Mouse (Mus musculus) liver, postnatal 0 days (tissue): ENCODE measurements around the gene Abcg2. TPM values are rescaled to one million over a fixed set of nuclear protein-coding genes. Genes with fewer than 3 reads are reported as not detected.

Experiments used
- ATAC-seq: fragments of 200-750 bp; cut with Nextera tagmentation; 2 replicates; pipeline ENCODE4 v1.8.0; 2017; ENCODE audit warnings: mild to moderate bottlenecking, moderate library complexity
- DNase-seq: peaks from one replicate; pipeline ENCODE4 v3.0.0-alpha.2; 2016
- H3K27ac ChIP-seq: fragments of 300-500 bp; sonication (generic); 2 replicates; pipeline ENCODE4 v1.5.1; 2014; ENCODE audit warnings: antibody characterized with exemption, moderate library complexity, mild to moderate bottlenecking, low read depth
- H3K27me3 ChIP-seq: fragments of 300-500 bp; sonication (generic); 2 replicates; pipeline ENCODE4 v1.6.1; 2014; ENCODE audit warnings: low read length, control low read depth, mixed read lengths; ENCODE audit not compliant: insufficient read depth
- H3K36me3 ChIP-seq: fragments of 300-500 bp; sonication (generic); replicated peaks from 2 replicates; pipeline ENCODE4 v1.6.1; 2014; ENCODE audit warnings: mild to moderate bottlenecking, control low read depth, low read length, moderate library complexity, mixed read lengths; ENCODE audit not compliant: insufficient read depth
- H3K4me1 ChIP-seq: fragments of 300-500 bp; sonication (generic); 2 replicates; pipeline ENCODE4 v1.6.1; 2014; ENCODE audit warnings: antibody characterized with exemption, mild to moderate bottlenecking, control low read depth; ENCODE audit not compliant: insufficient read depth
- H3K4me2 ChIP-seq: fragments of 300-500 bp; sonication (generic); 2 replicates; pipeline ENCODE4 v1.6.1; 2014; ENCODE audit warnings: low read depth, mild to moderate bottlenecking, low read length, moderate library complexity, mixed read lengths
- H3K4me3 ChIP-seq: fragments of 300-500 bp; sonication (generic); 2 replicates; pipeline ENCODE4 v1.5.1; 2014; ENCODE audit warnings: low read depth, low read length
- H3K9ac ChIP-seq: fragments of 300-500 bp; sonication (generic); replicated peaks from 2 replicates; pipeline ENCODE4 v1.6.1; 2014; ENCODE audit warnings: mild to moderate bottlenecking, moderate library complexity
- H3K9me3 ChIP-seq: fragments of 300-500 bp; sonication (generic); 2 replicates; pipeline ENCODE4 v1.6.1; 2016; ENCODE audit warnings: mild to moderate bottlenecking, control low read depth, low read length, mixed read lengths
- CTCF ChIP-seq: sonication (generic); IDR thresholded peaks from 2 replicates; pipeline ENCODE4 v1.5.1; 2016; ENCODE audit warnings: antibody characterized with exemption, low read depth
- EP300 ChIP-seq: IDR thresholded peaks from 2 replicates; pipeline ENCODE4 v1.6.1; 2016; ENCODE audit warnings: antibody characterized with exemption, low read depth, mild to moderate bottlenecking
- WGBS: fragments of 180-500 bp; shearing (Covaris S2); extraction: QIAGEN DNeasy Blood & Tissue Kit; methylation state at CpG from one replicate; pipeline ENCODE4 v1.1.7; 2014; ENCODE audit not compliant: insufficient replicate concordance; 5-methylcytosine and 5-hydroxymethylcytosine counted together
- polyA plus RNA-seq: library from polyadenylated mRNA; unstranded; fragments of >200 nt; fragmentation: Nextera tagmentation; extraction: Ambion mirVana; gene quantifications from 2 replicates; pipeline ENCODE4 v1.2.1, GENCODE M21; 2015

Abcg2 gene
- polyA plus RNA-seq, 1 experiment from 2014 or later, result 90.1 TPM

GRCm38 (mm10) chr6:58691584-58691983 is 107.3 kb downstream of the Abcg2 start:
- no peak overlapping the region for H3K9ac ChIP-seq
- no peaks in the 10 kb centered on the region for H3K4me1 ChIP-seq
- no peak overlapping the region for H3K4me2 ChIP-seq
- DNase-seq (no peak), ATAC-seq (no peak)
- no peak overlapping the region for H3K4me3 ChIP-seq
- WGBS, result 92% methylated on average over 2 of the region's 2 CpGs
- peaks cover 44% of the 10 kb centered on the region for H3K36me3 ChIP-seq
- H3K27me3 ChIP-seq, result no peaks in the 10 kb centered on the region
- TF ChIP-seq CTCF (no peak), EP300 (no peak)
- H3K9me3 ChIP-seq, result no peaks in the 10 kb centered on the region
- no peak overlapping the region for H3K27ac ChIP-seq

GRCm38 (mm10) chr6:58694257-58694656 is 109.9 kb downstream of the Abcg2 start:
- Histone ChIP-seq H3K4me2 (no peak overlapping the region), H3K36me3 (peaks cover 41% of the 10 kb centered on the region), H3K9ac (no peak overlapping the region), H3K27me3 (no peaks in the 10 kb centered on the region), H3K9me3 (no peaks in the 10 kb centered on the region), H3K4me3 (no peak overlapping the region), H3K4me1 (no peaks in the 10 kb centered on the region), H3K27ac (no peak overlapping the region)
- TF ChIP-seq EP300 (no peak), CTCF (no peak)
- no peak for DNase-seq
- 89% methylated on average over 2 of the region's 2 CpGs for WGBS
- no peak for ATAC-seq

DNA sequence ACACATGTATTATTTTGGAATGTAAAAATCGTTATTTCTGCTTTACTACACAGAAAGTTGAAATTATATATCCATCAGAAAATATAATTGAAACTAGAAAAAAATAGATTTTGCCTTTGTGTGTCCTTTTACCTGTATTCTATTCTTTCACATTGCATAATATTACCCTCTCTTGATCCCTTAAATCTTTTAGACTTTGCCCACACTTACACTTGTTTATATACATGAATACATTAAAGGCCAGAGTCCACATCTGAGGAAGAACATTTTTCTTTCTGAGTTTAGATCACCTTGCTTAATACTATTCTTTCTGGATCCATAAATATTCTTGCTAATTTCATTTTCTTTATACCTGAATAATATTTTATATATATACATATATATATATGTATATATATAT is 110.4 kb downstream of the Abcg2 start:
- Histone ChIP-seq H3K4me2 (no peak overlapping the region), H3K27ac (no peak overlapping the region), H3K36me3 (peaks cover 41% of the 10 kb centered on the region), H3K4me3 (no peak overlapping the region), H3K9me3 (no peaks in the 10 kb centered on the region), H3K27me3 (no peaks in the 10 kb centered on the region), H3K4me1 (no peaks in the 10 kb centered on the region), H3K9ac (no peak overlapping the region)
- DNase-seq (no peak), ATAC-seq (no peak)
- 93% methylated on average over 1 of the region's 1 CpGs for WGBS
- no peak for TF ChIP-seq EP300
- no peak for TF ChIP-seq CTCF

DNA sequence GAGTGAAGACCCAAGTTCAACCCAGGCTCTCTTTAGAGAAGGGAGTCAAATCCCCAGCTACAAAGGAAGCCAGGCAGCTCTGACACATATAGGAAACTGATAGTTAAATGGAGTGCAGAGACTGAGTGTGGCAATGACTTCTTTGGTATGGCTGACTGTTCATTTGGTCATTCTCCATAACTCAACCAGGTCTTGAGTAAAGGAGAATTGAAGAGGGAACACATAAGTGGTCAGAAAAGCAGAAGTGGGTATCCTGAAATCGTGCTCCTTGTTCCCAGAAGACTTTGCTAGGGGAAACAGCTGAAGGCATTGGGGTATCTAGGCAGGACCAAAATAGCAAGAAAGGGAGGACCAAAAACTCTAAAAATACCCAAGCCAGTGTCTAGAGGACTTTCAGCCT is 126.0 kb downstream of the Abcg2 start:
- Histone ChIP-seq H3K9me3 (no peaks in the 10 kb centered on the region), H3K36me3 (no peaks in the 10 kb centered on the region), H3K4me3 (no peak overlapping the region), H3K4me1 (no peaks in the 10 kb centered on the region), H3K27me3 (no peaks in the 10 kb centered on the region), H3K9ac (no peak overlapping the region), H3K4me2 (no peak overlapping the region), H3K27ac (no peak overlapping the region)
- TF ChIP-seq CTCF (no peak), EP300 (no peak)
- ATAC-seq (no peak), DNase-seq (no peak)
- WGBS, result 19% methylated on average over 1 of the region's 1 CpGs

DNA sequence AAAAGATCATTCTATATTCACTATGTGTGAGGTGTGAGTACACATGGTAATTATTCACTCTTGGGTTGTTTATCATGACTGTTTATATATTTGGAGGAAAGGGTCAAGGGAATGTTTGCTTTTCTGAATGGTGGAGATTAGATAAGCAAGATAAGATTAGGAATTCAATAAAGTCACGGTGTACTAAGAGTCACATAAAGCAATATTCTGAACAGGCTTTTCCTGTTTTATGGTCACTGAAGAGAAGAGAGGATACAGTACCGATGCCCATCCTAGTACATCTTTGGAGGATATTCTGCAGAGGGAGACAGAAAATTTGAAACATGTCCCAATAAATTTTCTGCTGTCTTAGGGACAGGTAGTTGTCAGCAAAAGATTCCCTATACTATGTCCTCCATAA is 127.6 kb downstream of the Abcg2 start:
- DNase-seq (no peak), ATAC-seq (no peak)
- WGBS, result 48% methylated on average over 2 of the region's 2 CpGs

GRCm38 (mm10) chr6:58733851-58734250 is 149.5 kb downstream of the Abcg2 start:
- no peaks in the 10 kb centered on the region for H3K4me1 ChIP-seq
- ATAC-seq (no peak), DNase-seq (no peak)
- no peak overlapping the region for H3K27ac ChIP-seq
- H3K4me2 ChIP-seq, result no peak overlapping the region
- H3K36me3 ChIP-seq, result no peaks in the 10 kb centered on the region
- 17% methylated on average over 2 of the region's 2 CpGs for WGBS
- no peak overlapping the region for H3K4me3 ChIP-seq
- no peak for TF ChIP-seq EP300
- TF ChIP-seq CTCF, result no peak
- H3K9me3 ChIP-seq, result no peaks in the 10 kb centered on the region
- H3K27me3 ChIP-seq, result no peaks in the 10 kb centered on the region
- no peak overlapping the region for H3K9ac ChIP-seq

More for the DNA sequence above, 127.6 kb downstream of the Abcg2 start:
- Histone ChIP-seq H3K4me1 (no peaks in the 10 kb centered on the region), H3K9me3 (no peaks in the 10 kb centered on the region), H3K27ac (no peak overlapping the region), H3K36me3 (no peaks in the 10 kb centered on the region), H3K4me3 (no peak overlapping the region), H3K27me3 (no peaks in the 10 kb centered on the region), H3K4me2 (no peak overlapping the region), H3K9ac (no peak overlapping the region)
- no peak for TF ChIP-seq CTCF
- TF ChIP-seq EP300, result no peak

- WGBS, result 37% methylated on average over 1 of the region's 1 CpGs
- no peak for ATAC-seq
- Histone ChIP-seq H3K4me1 (no peaks in the 10 kb centered on the region), H3K9ac (no peak overlapping the region), H3K4me3 (no peak overlapping the region), H3K27ac (no peak overlapping the region), H3K4me2 (no peak overlapping the region), H3K9me3 (no peaks in the 10 kb centered on the region), H3K27me3 (no peaks in the 10 kb centered on the region), H3K36me3 (no peaks in the 10 kb centered on the region)
- TF ChIP-seq CTCF (no peak), EP300 (no peak; the same call in 1 of the 2 replicates)
- no peak for DNase-seq
These were observed 150.8 kb downstream of the Abcg2 start for GRCm38 (mm10) chr6:58735090-58735489.

Other genes starting within 250 kb of the Abcg2 start
- not detected in 2 replicates for gene Vmn1r30, start 141.1 kb upstream of the Abcg2 start, polyA plus RNA-seq
- not detected in 2 replicates for gene Vmn1r31, start 109.2 kb upstream of the Abcg2 start, polyA plus RNA-seq
- gene Herc3, start 246.9 kb downstream of the Abcg2 start, polyA plus RNA-seq, result 2.5 and 2.7 TPM in 2 replicates